Mouse (Mus musculus): ENCODE measurements around the gene Elp1. TPM values are rescaled to one million over a fixed set of nuclear protein-coding genes. Genes with fewer than 3 reads are reported as not detected.

Gene Elp1
- polyA plus RNA-seq, 1 experiment from 2014 or later: 96.8 TPM

DNA sequence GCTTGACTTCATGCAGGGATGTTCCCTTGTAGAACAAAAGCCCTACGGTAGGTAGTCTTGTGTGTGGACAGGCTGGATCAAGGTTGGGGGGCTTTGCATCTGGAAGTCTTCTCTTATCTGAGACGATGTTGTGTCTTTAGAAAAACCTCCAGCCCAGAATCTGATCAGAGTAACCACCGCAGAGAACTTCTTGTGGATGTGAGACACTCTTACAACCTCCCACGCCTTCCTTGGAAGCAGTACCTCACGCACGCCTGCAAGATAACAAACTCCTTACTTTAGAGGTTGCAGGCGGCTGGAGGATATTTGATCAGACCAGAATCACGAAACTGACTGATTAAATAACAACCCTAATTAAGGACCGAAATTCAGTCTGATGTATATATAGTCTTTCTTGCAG lies 81.7 kb downstream of the Elp1 start:
- Histone ChIP-seq H3K4me3 (no peak overlapping the region), H3K36me3 (no peaks in the 10 kb centered on the region), H3K4me1 (no peaks in the 10 kb centered on the region), H3K9me3 (replicated peaks) (no peaks in the 10 kb centered on the region), H3K27ac (no peak overlapping the region), H3K27me3 (ENCODE audit: low read depth, poor library complexity, severe bottlenecking) (no peaks in the 10 kb centered on the region)
- DNase-seq (ENCODE audit: low spot score): no peak
- WGBS: 90% methylated on average over 9 of the region's 9 CpGs

DNA sequence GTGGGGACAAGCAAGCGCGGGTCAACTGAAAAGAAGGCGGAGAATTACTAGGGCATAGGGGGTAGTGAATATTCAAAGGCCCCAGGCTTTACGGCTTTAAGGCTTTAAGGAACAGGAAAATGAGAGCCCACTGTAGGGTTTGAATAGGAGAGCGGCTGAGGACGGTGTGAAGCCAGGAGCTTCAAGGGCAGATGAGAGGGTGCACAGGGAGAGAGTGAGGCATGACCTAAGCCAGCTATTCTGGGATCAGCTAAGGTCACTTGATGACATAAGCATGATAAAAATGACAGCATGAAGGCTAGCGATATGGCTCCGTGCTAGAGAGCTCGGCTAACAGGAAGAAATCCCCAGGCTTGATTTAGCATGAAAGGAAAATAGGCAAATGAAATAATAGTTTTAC lies 82.7 kb downstream of the Elp1 start:
- H3K27me3 ChIP-seq (ENCODE audit: low read depth, poor library complexity, severe bottlenecking): no peaks in the 10 kb centered on the region
- no peak for DNase-seq (ENCODE audit: low spot score)
- H3K9me3 ChIP-seq (replicated peaks): no peaks in the 10 kb centered on the region
- no peak overlapping the region for H3K4me3 ChIP-seq
- no peaks in the 10 kb centered on the region for H3K36me3 ChIP-seq
- no peaks in the 10 kb centered on the region for H3K4me1 ChIP-seq
- WGBS: 70% methylated on average over 9 of the region's 9 CpGs
- no peak overlapping the region for H3K27ac ChIP-seq

DNA sequence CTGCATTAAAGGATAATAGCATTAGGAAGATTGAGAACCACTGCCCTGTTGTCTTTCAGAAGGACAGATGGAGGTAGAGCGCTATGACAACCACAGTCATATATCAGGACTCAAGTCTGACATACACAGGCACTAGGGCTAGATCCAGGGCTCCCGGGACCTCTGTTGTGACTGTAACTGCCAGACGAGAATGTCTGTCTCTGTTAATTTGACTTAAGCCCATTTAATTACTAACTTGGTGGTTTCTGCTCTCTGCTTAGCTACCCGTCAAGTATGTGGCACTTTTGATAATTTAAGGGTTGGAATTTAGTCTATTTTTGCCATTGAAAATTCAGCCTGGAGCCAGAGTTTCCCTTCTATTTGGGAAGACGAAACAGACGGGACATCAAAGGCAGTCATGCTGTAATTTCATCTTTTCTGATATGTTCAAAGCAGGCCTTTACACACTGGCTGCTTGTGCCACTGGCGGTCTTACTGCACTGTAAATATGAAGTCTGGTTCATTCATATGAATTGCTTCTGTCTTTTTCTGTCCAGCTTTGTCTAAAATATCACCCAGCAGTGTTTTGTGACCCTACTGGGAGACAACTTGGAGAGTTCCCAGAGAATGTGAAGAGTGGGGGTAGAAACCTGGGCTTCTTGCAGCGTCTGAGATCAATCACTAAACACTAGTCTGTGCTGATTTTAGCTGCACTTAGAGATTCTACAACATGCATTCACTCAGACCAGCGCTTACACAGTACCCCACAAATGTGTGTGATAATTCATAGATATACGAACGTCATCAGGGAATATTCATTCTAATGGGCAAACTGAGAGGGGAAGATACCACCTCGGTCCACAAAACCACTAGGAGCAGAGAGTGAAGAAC lies 83.3 kb downstream of the Elp1 start:
- Histone ChIP-seq H3K4me1 (no peaks in the 10 kb centered on the region), H3K27ac (no peak overlapping the region)
- 71% methylated on average over 12 of the region's 12 CpGs for WGBS

DNA sequence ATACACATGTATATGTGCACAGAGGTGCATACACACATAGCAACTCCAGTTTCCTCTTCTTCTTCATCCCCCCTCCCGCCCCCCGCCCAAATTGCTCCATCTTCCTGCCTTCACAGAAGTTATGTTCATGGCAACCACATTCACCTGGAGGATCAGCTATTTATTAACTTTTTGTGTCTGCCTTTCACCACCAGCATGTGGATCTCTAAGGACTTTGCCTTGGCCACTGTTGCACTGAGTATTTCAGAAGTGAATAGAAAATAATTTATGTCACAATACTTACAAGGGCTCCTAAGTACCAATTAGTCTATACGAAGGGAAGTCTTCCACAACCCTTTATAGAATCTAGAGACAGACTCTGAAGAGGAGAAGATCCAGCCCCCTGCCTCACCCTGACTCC lies 84.2 kb downstream of the Elp1 start:
- no peak overlapping the region for H3K4me3 ChIP-seq
- H3K9me3 ChIP-seq (replicated peaks): no peaks in the 10 kb centered on the region
- H3K27me3 ChIP-seq (ENCODE audit: low read depth, poor library complexity, severe bottlenecking): no peaks in the 10 kb centered on the region
- 80% methylated on average over 3 of the region's 3 CpGs for WGBS
- DNase-seq (ENCODE audit: low spot score): no peak
- no peaks in the 10 kb centered on the region for H3K36me3 ChIP-seq
- no peaks in the 10 kb centered on the region for H3K4me1 ChIP-seq
- H3K27ac ChIP-seq: no peak overlapping the region

More for the DNA sequence above, 83.3 kb downstream of the Elp1 start:
- Histone ChIP-seq H3K27me3 (ENCODE audit: low read depth, poor library complexity, severe bottlenecking) (no peaks in the 10 kb centered on the region), H3K36me3 (no peaks in the 10 kb centered on the region), H3K4me3 (no peak overlapping the region), H3K9me3 (replicated peaks) (no peaks in the 10 kb centered on the region)
- DNase-seq (ENCODE audit: low spot score): no peak

DNA sequence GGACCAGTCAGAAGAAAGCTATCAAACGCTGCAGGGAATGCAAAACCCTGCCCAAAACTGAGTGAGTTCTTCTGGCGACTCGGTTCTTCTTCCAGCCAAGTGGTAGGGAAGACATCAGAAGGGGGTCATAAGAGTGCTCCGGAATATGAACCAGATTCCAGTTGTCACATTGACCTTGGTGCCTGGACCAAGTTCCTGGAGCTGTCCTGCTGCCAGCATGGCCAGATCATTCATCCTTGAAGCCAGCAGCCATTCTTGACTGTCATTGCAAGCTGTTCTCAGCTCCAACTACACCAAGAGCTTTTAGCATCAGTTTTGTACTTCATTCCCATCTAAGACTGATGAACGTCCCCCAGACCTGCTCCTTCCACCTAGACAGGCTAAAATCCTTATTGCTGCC lies 85.3 kb downstream of the Elp1 start:
- Histone ChIP-seq H3K4me1 (no peaks in the 10 kb centered on the region), H3K9me3 (replicated peaks) (no peaks in the 10 kb centered on the region), H3K36me3 (no peaks in the 10 kb centered on the region), H3K27ac (no peak overlapping the region), H3K27me3 (ENCODE audit: low read depth, poor library complexity, severe bottlenecking) (no peaks in the 10 kb centered on the region), H3K4me3 (no peak overlapping the region)
- DNase-seq (ENCODE audit: low spot score): no peak
- 67% methylated on average over 5 of the region's 5 CpGs for WGBS

DNA sequence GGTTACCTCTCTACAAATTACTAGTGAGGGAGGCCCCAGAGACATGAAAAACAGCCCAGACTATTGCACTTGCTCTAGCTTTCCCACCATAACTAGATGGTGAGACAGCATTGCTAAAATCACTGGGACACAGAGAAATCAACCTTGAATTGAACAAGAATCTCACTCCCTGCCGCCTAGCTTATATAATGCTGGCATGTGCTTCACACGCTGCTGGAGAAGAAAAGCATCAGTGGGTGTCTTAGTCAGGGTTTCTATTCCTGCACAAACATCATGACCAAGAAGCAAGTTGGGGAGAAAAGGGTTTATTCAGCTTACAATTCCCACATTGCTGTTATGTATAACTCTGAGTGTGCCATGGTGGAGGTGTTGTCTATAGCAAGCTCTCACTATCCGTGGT lies 89.0 kb downstream of the Elp1 start:
- no peak overlapping the region for H3K4me3 ChIP-seq
- H3K9me3 ChIP-seq (replicated peaks): no peaks in the 10 kb centered on the region
- WGBS: 93% methylated on average over 3 of the region's 3 CpGs
- H3K27me3 ChIP-seq (ENCODE audit: low read depth, poor library complexity, severe bottlenecking): no peaks in the 10 kb centered on the region
- DNase-seq (ENCODE audit: low spot score): no peak
- no peak overlapping the region for H3K27ac ChIP-seq
- H3K4me1 ChIP-seq: peaks cover 3% of the 10 kb centered on the region; the same call in 1 of the 2 replicates
- no peaks in the 10 kb centered on the region for H3K36me3 ChIP-seq

DNA sequence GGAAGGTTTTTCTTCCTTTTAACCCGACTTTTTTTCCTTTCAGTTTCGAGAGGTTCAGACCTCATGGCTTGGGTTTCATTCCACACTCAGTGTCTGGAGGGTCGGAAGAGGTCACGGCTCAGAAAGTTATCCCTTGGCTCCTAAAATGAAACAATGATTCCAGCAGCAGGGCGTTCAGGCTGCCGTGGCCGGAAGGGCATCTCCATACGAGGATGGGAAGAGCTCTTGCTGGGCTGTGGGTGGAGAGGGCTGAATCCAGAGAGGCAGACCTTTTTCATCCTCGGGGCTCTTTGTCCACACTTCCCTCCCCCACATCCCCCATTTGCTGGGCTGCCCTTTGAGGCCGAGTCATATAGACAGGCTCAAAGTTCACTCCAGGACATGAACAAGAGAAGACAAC lies 99.9 kb downstream of the Elp1 start:
- Histone ChIP-seq H3K9me3 (replicated peaks) (no peaks in the 10 kb centered on the region), H3K4me3 (no peak overlapping the region), H3K36me3 (no peaks in the 10 kb centered on the region), H3K4me1 (peaks cover 6% of the 10 kb centered on the region; the same call in 1 of the 2 replicates), H3K27me3 (ENCODE audit: low read depth, poor library complexity, severe bottlenecking) (no peaks in the 10 kb centered on the region), H3K27ac (no peak overlapping the region)
- WGBS: 30% methylated on average over 10 of the region's 10 CpGs
- no peak for DNase-seq (ENCODE audit: low spot score)

Other genes starting within 250 kb of the Elp1 start
- gene Gm26657, start 62.3 kb downstream of the Elp1 start, polyA plus RNA-seq (2016; fragmentation: Nextera tagmentation; extraction: Ambion mirVana): 0.11 TPM in 1 of 2 replicates, not detected in the other
- gene Actl7b, start 60.9 kb downstream of the Elp1 start, polyA plus RNA-seq (2016; fragmentation: Nextera tagmentation; extraction: Ambion mirVana): not detected in 2 replicates
- not detected in 2 replicates for gene Actl7a, start 58.9 kb downstream of the Elp1 start, polyA plus RNA-seq (2016; fragmentation: Nextera tagmentation; extraction: Ambion mirVana)
- 28.0 and 28.5 TPM in 2 replicates for gene Fam206a, start within 50 bp of the Elp1 start, polyA plus RNA-seq (2016; fragmentation: Nextera tagmentation; extraction: Ambion mirVana)
- 29.6 and 33.2 TPM in 2 replicates for gene Ctnnal1, start 62.9 kb upstream of the Elp1 start, polyA plus RNA-seq (2016; fragmentation: Nextera tagmentation; extraction: Ambion mirVana)
- 13.6 and 14.7 TPM in 2 replicates for gene Tmem245, start 145.1 kb upstream of the Elp1 start, polyA plus RNA-seq (2016; fragmentation: Nextera tagmentation; extraction: Ambion mirVana)
- 0.09 and 0.20 TPM in 2 replicates for gene Frrs1l, start 188.1 kb upstream of the Elp1 start, polyA plus RNA-seq (2016; fragmentation: Nextera tagmentation; extraction: Ambion mirVana)